Mouse (Mus musculus) cortical plate, adult 2 months (tissue): ENCODE results near the gene Krtap2-4.
"Not testable (repeated sequence)": the region's sequence is repeated elsewhere in the genome, so short reads cannot be mapped to it uniquely, and the experiment has no call there.

Experiments
- CTCF ChIP-seq: fragments of 200-500 bp; IDR thresholded peaks from 2 replicates; pipeline ENCODE4 v1.5.1; 2011; ENCODE audit warnings: mild to moderate bottlenecking, control low read depth, low read length; ENCODE audit not compliant: insufficient read depth; ENCODE audit errors: extremely low read depth
- POLR2A ChIP-seq: fragments of 200-500 bp; IDR thresholded peaks from 2 replicates; pipeline ENCODE4 v1.6.1; 2011; ENCODE audit warnings: mild to moderate bottlenecking, low read length, control low read depth; ENCODE audit not compliant: insufficient read depth; ENCODE audit errors: extremely low read depth

- not testable (repeated sequence) for TF ChIP-seq POLR2A, CTCF
These were observed 16.9 kb downstream of the Krtap2-4 start, which contains the start of gene Krtap9-3 for GRCm38 (mm10) chr11:99597742-99598141.
